ENCODE assay signal across 8 mouse cellular contexts in the genomic region with DNA sequence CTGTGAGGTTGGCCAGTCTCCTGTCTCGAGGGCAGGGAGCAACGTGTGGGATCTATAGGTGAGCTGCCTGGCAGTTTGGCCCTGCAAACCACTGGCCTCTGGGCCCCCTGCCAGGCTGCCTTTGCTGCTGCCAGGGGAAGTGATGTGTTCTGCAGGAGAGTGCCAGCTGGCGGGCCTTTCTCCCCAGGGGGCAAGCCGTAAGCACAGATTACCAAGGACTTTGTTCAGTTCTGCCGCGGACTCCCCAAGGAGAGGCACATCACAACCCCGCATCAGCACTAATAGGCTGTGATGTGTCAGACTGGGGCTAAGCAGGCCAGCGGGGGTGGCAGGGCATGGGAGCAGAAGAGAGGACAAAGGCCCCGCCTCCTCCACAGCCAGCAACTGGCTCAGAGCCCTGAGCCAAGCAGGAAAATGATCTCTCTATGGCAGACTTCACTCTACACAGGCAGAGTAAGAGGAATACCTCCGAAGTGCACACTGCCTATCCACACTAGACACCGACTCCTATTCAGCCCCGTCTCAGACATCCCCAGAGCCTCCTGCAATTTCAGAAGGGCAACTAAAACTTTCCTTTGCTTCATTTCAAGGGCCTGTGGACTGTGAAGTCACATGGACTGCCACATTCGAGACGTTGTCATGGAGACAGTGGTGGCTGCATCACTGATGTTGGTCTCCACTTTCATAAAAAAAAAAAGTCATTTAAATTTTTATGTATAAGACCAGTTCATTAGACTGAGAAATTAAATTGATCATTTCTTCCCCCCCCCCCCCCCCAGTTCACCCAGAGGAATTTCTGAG.
A peak's percentile ranks its signal among the peaks of the same experiment; 100 is the strongest.
DNase-seq lines count a peak whose midpoint lies in the region; ATAC-seq lines count a peak whose summit lies in the region.

No protein-coding gene starts in this region.

- no peaks in the 10 kb centered on the region for H3K9me3 ChIP-seq in limb, embryonic 11.5 days (ENCODE audit: control insufficient read depth, low read length)
- no peaks in the 10 kb centered on the region for H3K9me3 ChIP-seq in limb, embryonic 10.5 days (replicated peaks)
- no peaks in the 10 kb centered on the region for H3K9me3 ChIP-seq in embryonic facial prominence, embryonic 14.5 days (ENCODE audit: control insufficient read depth, low read length)
- H3K9me3 ChIP-seq in limb, embryonic 12.5 days = no peaks in the 10 kb centered on the region
- no peaks in the 10 kb centered on the region for H3K9me3 ChIP-seq in neural tube, embryonic 12.5 days

- H3K4me3 ChIP-seq in limb, embryonic 11.5 days (ENCODE audit: low read depth, low read length) = no peak overlapping the region
- H3K4me3 ChIP-seq in limb, embryonic 10.5 days = no peak overlapping the region
- no peak overlapping the region for H3K4me3 ChIP-seq in embryonic facial prominence, embryonic 14.5 days (ENCODE audit: low read depth, low read length)
- H3K4me3 ChIP-seq in limb, embryonic 12.5 days (replicated peaks) = no peak overlapping the region
- no peak overlapping the region for H3K4me3 ChIP-seq in neural tube, embryonic 12.5 days

- no peaks in the 10 kb centered on the region for H3K36me3 ChIP-seq in limb, embryonic 11.5 days (ENCODE audit: control insufficient read depth, insufficient read depth, low read length)
- H3K36me3 ChIP-seq in limb, embryonic 10.5 days = no peaks in the 10 kb centered on the region
- H3K36me3 ChIP-seq in embryonic facial prominence, embryonic 14.5 days (ENCODE audit: control insufficient read depth, insufficient read depth, low read length) = no peaks in the 10 kb centered on the region
- H3K36me3 ChIP-seq in limb, embryonic 12.5 days = no peaks in the 10 kb centered on the region
- H3K36me3 ChIP-seq in neural tube, embryonic 12.5 days = no peaks in the 10 kb centered on the region

- H3K4me1 ChIP-seq in limb, embryonic 11.5 days (ENCODE audit: control insufficient read depth, insufficient read depth, low read length) = peaks cover 29% of the 10 kb centered on the region
- peaks cover 59% of the 10 kb centered on the region for H3K4me1 ChIP-seq in limb, embryonic 10.5 days
- H3K4me1 ChIP-seq in embryonic facial prominence, embryonic 14.5 days (ENCODE audit: control insufficient read depth, insufficient read depth, low read length) = peaks cover 21% of the 10 kb centered on the region
- peaks cover 49% of the 10 kb centered on the region for H3K4me1 ChIP-seq in limb, embryonic 12.5 days (replicated peaks)
- H3K4me1 ChIP-seq in neural tube, embryonic 12.5 days = peaks cover 61% of the 10 kb centered on the region

- no peaks in the 10 kb centered on the region for H3K27me3 ChIP-seq in limb, embryonic 11.5 days (ENCODE audit: control insufficient read depth, insufficient read depth, low read length)
- H3K27me3 ChIP-seq in limb, embryonic 10.5 days (ENCODE audit: low read depth, poor library complexity, severe bottlenecking) = peaks cover 62% of the 10 kb centered on the region
- H3K27me3 ChIP-seq in embryonic facial prominence, embryonic 14.5 days (replicated peaks; ENCODE audit: control insufficient read depth, insufficient read depth, low read length) = no peaks in the 10 kb centered on the region
- H3K27me3 ChIP-seq in limb, embryonic 12.5 days = peaks cover 24% of the 10 kb centered on the region; the same call in 1 of the 2 replicates
- peaks cover 18% of the 10 kb centered on the region; the same call in 1 of the 2 replicates for H3K27me3 ChIP-seq in neural tube, embryonic 12.5 days (replicated peaks)

- DNase-seq in limb, embryonic 11.5 days (ENCODE audit: low spot score) = peak; percentile 45
- DNase-seq in limb, embryonic 10.5 days (ENCODE audit: low spot score) = no peak
- DNase-seq in embryonic facial prominence, embryonic 14.5 days (ENCODE audit: low spot score) = peak; percentile 91
- DNase-seq in heart, adult 9 months (ENCODE audit: low spot score in 2 of 2) = peak; percentile 77 to 85
- peak; percentile 95 to 96 for DNase-seq in kidney, adult 8-10 months
- peak; percentile 35 for DNase-seq in urinary bladder, postnatal 25 days (ENCODE audit: low spot score)

- ATAC-seq in limb, embryonic 11.5 days (ENCODE audit: insufficient number of reproducible peaks, low FRiP score, low TSS enrichment, low read depth) = no peak
- peak; percentile 89 for ATAC-seq in embryonic facial prominence, embryonic 14.5 days (ENCODE audit: low read depth)
- ATAC-seq in limb, embryonic 12.5 days (ENCODE audit: insufficient number of reproducible peaks, insufficient read depth, low FRiP score, low TSS enrichment, low read depth) = no peak
- peak; percentile 81 for ATAC-seq in neural tube, embryonic 12.5 days (ENCODE audit: low FRiP score, low read depth)

- no peak overlapping the region for H3K9ac ChIP-seq in limb, embryonic 11.5 days (ENCODE audit: low read length)
- no peak overlapping the region for H3K9ac ChIP-seq in embryonic facial prominence, embryonic 14.5 days (ENCODE audit: low read depth, low read length)
- H3K9ac ChIP-seq in limb, embryonic 12.5 days (replicated peaks) = no peak overlapping the region
- H3K9ac ChIP-seq in neural tube, embryonic 12.5 days = no peak overlapping the region

- WGBS in limb, embryonic 11.5 days = 16% methylated on average over 14 of the region's 14 CpGs
- WGBS in limb, embryonic 10.5 days = 20% methylated on average over 14 of the region's 14 CpGs
- WGBS in embryonic facial prominence, embryonic 14.5 days = 15% methylated on average over 14 of the region's 14 CpGs
- 13% methylated on average over 14 of the region's 14 CpGs for WGBS in limb, embryonic 12.5 days
- WGBS in neural tube, embryonic 12.5 days = 7% methylated on average over 14 of the region's 14 CpGs

- H3K4me2 ChIP-seq in limb, embryonic 11.5 days (ENCODE audit: low read depth, severe bottlenecking) = no peak overlapping the region
- peak overlapping the region; percentile 28; the same call in 1 of the 2 replicates for H3K4me2 ChIP-seq in embryonic facial prominence, embryonic 14.5 days (ENCODE audit: low read depth, low read length)
- H3K4me2 ChIP-seq in limb, embryonic 12.5 days = peak overlapping the region; percentile 24; the same call in 1 of the 2 replicates
- H3K4me2 ChIP-seq in neural tube, embryonic 12.5 days (replicated peaks) = peak overlapping the region; percentile 34; the same call in 1 of the 2 replicates

- no peak overlapping the region for H3K27ac ChIP-seq in limb, embryonic 11.5 days (replicated peaks; ENCODE audit: low read depth, low read length)
- no peak overlapping the region; the same call in 1 of the 2 replicates for H3K27ac ChIP-seq in limb, embryonic 10.5 days
- H3K27ac ChIP-seq in embryonic facial prominence, embryonic 14.5 days (replicated peaks; ENCODE audit: low read depth, low read length) = peak overlapping the region; percentile 13; the same call in 1 of the 2 replicates
- no peak overlapping the region for H3K27ac ChIP-seq in limb, embryonic 12.5 days
- no peak overlapping the region for H3K27ac ChIP-seq in neural tube, embryonic 12.5 days

Comparison
In these comparisons a context has a peak if more than half of its experiments do, and no peak if none do; other contexts are left out.
1. ATAC-seq: peak in embryonic facial prominence, embryonic 14.5 days (single experiment) and neural tube, embryonic 12.5 days (single experiment); none in limb, embryonic 11.5 days (single experiment) and limb, embryonic 12.5 days (single experiment).